ENCODE assay signal across 8 mouse cellular contexts in the genomic region with DNA sequence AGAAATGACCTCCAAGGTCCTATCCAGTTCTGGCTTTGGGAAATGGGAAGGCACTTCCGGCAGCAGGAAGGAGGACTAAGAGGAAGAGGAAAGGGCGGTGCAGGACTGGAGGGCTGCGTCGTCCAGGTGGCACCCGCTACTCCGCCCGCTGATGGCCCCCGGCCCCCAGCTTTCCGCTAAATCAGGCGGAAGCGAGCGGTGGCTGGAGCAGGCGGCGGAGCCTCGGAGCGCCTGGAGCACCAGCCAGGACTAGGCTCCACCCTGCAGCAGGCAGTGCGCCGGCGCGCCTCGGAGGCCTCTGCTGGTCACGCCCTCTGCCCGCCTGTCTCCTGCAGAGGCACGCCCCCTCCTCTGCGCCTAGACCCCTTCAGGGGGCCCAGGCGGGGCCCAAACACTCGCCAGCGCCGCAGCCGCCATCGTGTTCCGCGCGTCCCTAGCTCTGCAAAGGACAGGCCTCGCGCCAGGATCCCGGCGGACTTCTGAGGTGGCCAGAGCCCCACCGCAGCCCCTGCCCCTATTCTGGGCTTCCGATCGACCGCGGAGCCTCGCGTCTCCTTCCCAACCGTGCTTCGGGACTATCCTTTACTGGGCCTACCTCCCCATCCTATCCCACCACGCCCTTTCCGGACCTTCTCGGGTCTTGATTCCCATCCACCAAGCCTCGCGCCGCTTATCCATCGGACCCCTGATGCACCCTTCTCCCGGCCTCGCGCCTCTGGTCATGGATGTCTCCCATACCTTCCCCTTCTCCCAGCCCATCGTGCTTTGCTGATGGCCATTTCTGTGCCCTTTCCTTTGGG. TPM values are rescaled to one million over a fixed set of nuclear protein-coding genes. Genes with fewer than 3 reads are reported as not detected.
DNase-seq lines count a peak whose midpoint lies in the region; ATAC-seq lines count a peak whose summit lies in the region.

A gene (plus strand): TSS at position 106 of the 800 bp plus-strand sequence.

- peak within 1 kb of the TSS; percentile 77 for H3K4me3 ChIP-seq in intestine, embryonic 16.5 days (ENCODE audit: low read length)
- peak within 1 kb of the TSS; percentile 82 for H3K4me3 ChIP-seq in midbrain, embryonic 10.5 days

- intact Hi-C loops in left cerebral cortex, postnatal 36 days (cut with DNase I): no loop called here

- H3K4me1 ChIP-seq in intestine, embryonic 16.5 days (ENCODE audit: control insufficient read depth, insufficient read depth, low read length): peaks cover 26% of the 10 kb centered on the region
- peaks cover 50% of the 10 kb centered on the region for H3K4me1 ChIP-seq in midbrain, embryonic 10.5 days

- peak within 1 kb of the TSS; percentile 93 for H3K27ac ChIP-seq in intestine, embryonic 16.5 days (ENCODE audit: low read length)
- peak within 1 kb of the TSS; percentile 96 for H3K27ac ChIP-seq in midbrain, embryonic 10.5 days (replicated peaks)

- peak within 1 kb of the TSS; percentile 83 for H3K9ac ChIP-seq in intestine, embryonic 16.5 days (ENCODE audit: low read depth, low read length)

- peak; percentile 94 for ATAC-seq in intestine, embryonic 16.5 days

- H3K4me2 ChIP-seq in intestine, embryonic 16.5 days (ENCODE audit: low read depth, low read length): peak within 1 kb of the TSS; percentile 85

- peak; percentile 90 for DNase-seq in adrenal gland, adult 8-10 months
- peak; percentile 83 for DNase-seq in embryo, embryonic 11.5 days (ENCODE audit: low read depth, low spot score)
- DNase-seq in gastrocnemius, postnatal 4 days (ENCODE audit: low spot score in 2 of 2): peak; percentile 88 to 96
- peak; percentile 91 to 92 for DNase-seq in left cerebral cortex, postnatal 36 days (ENCODE audit: low spot score in 2 of 2)
- peak; percentile 94 for DNase-seq in midbrain, embryonic 10.5 days (ENCODE audit: low spot score)
- DNase-seq in right cerebral cortex, postnatal 36 days (ENCODE audit: low spot score in 2 of 2): peak; percentile 90 to 91
- peak; percentile 94 to 95 for DNase-seq in urinary bladder, postnatal 4 days (ENCODE audit: low spot score in 2 of 2)

- H3K27me3 ChIP-seq in intestine, embryonic 16.5 days (replicated peaks; ENCODE audit: control insufficient read depth, insufficient read depth, low read length): no peaks in the 10 kb centered on the region
- no peaks in the 10 kb centered on the region for H3K27me3 ChIP-seq in midbrain, embryonic 10.5 days (ENCODE audit: low read depth, poor library complexity, severe bottlenecking)

- no peaks in the 10 kb centered on the region for H3K9me3 ChIP-seq in intestine, embryonic 16.5 days (ENCODE audit: control insufficient read depth, low read length)
- H3K9me3 ChIP-seq in midbrain, embryonic 10.5 days (replicated peaks): no peaks in the 10 kb centered on the region

- peaks cover 20% of the 10 kb centered on the region for H3K36me3 ChIP-seq in intestine, embryonic 16.5 days (ENCODE audit: control insufficient read depth, insufficient read depth, low read length)
- peaks cover 55% of the 10 kb centered on the region for H3K36me3 ChIP-seq in midbrain, embryonic 10.5 days

- under 1% methylated on average over 58 of the region's 58 CpGs for WGBS in intestine, embryonic 16.5 days
- WGBS in midbrain, embryonic 10.5 days: 2% methylated on average over 58 of the region's 58 CpGs

RNA-seq across cellular contexts. Expression of the gene that starts here (rescaled TPM):
- total RNA-seq in adrenal gland, adult 8-10 months (2022): 10 to 100 TPM; 42.0 to 53.5 (median 47.2) TPM
- total RNA-seq in gastrocnemius, postnatal 4 days (2021): 100 to 1,000 TPM; 100 to 101 TPM
- 42.4 and 43.1 TPM in 2 replicates for polyA plus RNA-seq in intestine, embryonic 16.5 days (2015; fragmentation: Nextera tagmentation; extraction: Ambion mirVana)
- total RNA-seq in left cerebral cortex, postnatal 36 days (2021): 10 to 100 TPM; 27.8 to 29.1 TPM
- 37.4 and 45.1 TPM in 2 replicates for polyA plus RNA-seq in midbrain, embryonic 10.5 days (2016; fragmentation: Nextera tagmentation; extraction: Ambion mirVana)

Comparison
In these comparisons a context has a peak if more than half of its experiments do, and no peak if none do; other contexts are left out.
1. Peak in every context shown above with its lines: DNase-seq, ATAC-seq, H3K4me3 ChIP-seq and H3K27ac ChIP-seq.